Mouse (Mus musculus) E14TG2a.4 (cell line): Measurements from ENCODE around the gene Vmn1r23.

Experiments used
- CTCF ChIP-seq: conservative IDR thresholded peaks from 2 replicates; pipeline ENCODE4 v1.5.1; 2014; ENCODE audit warnings: low read length
- POU5F1 ChIP-seq: IDR thresholded peaks from 2 replicates; pipeline ENCODE4 v1.6.1; 2014; ENCODE audit warnings: low read length, borderline replicate concordance

- TF ChIP-seq CTCF (no peak), POU5F1 (no peak)
These were observed 18.7 kb downstream of the Vmn1r23 start, which contains the start of gene Vmn1r22 for GRCm38 (mm10) chr6:57907928-57908327.
